Mouse (Mus musculus): ENCODE results near the gene Slc45a2.

DNA sequence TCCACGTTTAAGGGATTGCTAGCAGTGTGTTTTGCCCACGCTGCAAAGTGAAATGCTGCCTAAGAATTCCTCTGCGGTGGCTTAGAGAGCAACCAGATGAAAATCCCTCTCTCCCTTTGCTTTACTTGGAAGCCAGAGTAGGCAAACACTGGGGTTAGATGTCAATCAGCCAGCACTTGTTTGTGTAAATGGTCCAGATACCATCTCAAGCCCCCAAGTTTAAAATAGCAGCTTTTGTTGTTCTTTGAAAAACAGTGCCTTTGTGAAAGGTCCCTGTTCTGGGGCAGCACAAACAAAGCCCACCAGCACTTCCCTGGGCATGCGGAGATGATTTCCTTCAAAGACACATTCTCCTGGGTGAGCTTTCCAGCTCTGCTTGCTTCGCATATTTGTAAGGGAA lies 65.8 kb downstream of the Slc45a2 start:
- TF ChIP-seq CTCF (IDR thresholded peaks at IDR 0.05; ENCODE audit: borderline replicate concordance, control insufficient read depth, extremely low read depth, insufficient read depth, low read length, poor library complexity) (no peak), POLR2A (IDR thresholded peaks at IDR 0.05; ENCODE audit: control insufficient read depth, extremely low read depth, insufficient read depth, low read length, poor library complexity) (no peak)
